In the genomic region with DNA sequence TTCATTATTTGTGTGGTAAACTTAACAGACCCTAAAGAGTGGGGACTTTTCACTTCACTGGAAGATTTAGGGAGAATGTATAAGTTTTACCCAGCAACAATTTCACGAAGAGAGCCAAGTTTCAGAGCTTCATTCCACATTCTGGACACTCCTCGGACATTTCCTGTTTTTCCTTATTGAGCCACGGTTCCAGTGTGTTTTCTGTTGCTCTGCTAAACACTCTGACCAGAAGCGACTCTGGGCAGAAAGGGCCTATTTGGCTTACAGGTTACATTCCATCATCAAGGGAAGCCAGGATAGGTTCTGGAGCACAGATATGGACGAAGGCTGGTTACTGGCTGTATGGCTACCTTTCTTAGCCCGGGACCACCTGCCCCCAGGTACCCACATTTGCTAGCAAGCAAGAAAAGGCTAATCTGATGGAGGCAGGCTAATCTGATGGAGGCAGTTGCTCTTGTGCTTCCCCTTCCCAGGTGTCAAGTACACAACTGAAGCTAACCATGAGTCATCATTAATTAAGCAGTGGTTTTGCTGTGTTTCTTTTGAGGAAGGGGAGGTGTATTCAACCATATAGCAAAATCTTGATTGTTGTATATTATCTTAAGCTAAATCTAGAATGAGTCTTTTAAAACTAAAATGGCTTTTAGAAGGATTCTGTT, we compare ENCODE assay signal across 8 mouse cellular contexts. TPM values are rescaled to one million over a fixed set of nuclear protein-coding genes. Genes with fewer than 3 reads are reported as not detected.
DNase-seq lines count a peak whose midpoint lies in the region; ATAC-seq and TF ChIP-seq lines count a peak whose summit lies in the region.

No protein-coding gene starts in this region.

- peak overlapping the region; percentile 76 for H3K4me2 ChIP-seq in forebrain, postnatal 0 days (ENCODE audit: low read depth)
- H3K4me2 ChIP-seq in liver, embryonic 16.5 days (ENCODE audit: low read depth, low read length) = peak overlapping the region; percentile 75

- WGBS in forebrain, postnatal 0 days = 64% methylated on average over 6 of the region's 6 CpGs
- WGBS in liver, embryonic 16.5 days (ENCODE audit: insufficient replicate concordance) = 41% methylated on average over 6 of the region's 6 CpGs

- no peak for DNase-seq in gastrocnemius, adult 2 months
- no peak for DNase-seq in gastrocnemius, postnatal 4 days (ENCODE audit: low spot score in 2 of 2)
- no peak for DNase-seq in forebrain, postnatal 0 days
- DNase-seq in spleen, postnatal 4 days (ENCODE audit: low spot score in 2 of 2) = no peak

- H3K27me3 ChIP-seq in ES-Bruce4 (ENCODE audit: control insufficient read depth, insufficient read depth, low read length, poor library complexity, severe bottlenecking) = no peaks in the 10 kb centered on the region
- no peaks in the 10 kb centered on the region for H3K27me3 ChIP-seq in forebrain, postnatal 0 days (ENCODE audit: insufficient read depth, low read length)
- no peaks in the 10 kb centered on the region for H3K27me3 ChIP-seq in liver, embryonic 16.5 days (ENCODE audit: control insufficient read depth, insufficient read depth, low read depth, low read length)

- intact Hi-C loops in gastrocnemius, adult 2 months (cut with DNase I) = no loop called here

- peaks cover 16% of the 10 kb centered on the region for H3K36me3 ChIP-seq in ES-Bruce4 (ENCODE audit: control insufficient read depth, insufficient read depth, low read length, poor library complexity, severe bottlenecking)
- H3K36me3 ChIP-seq in forebrain, postnatal 0 days (ENCODE audit: insufficient read depth) = no peaks in the 10 kb centered on the region
- peaks cover 5% of the 10 kb centered on the region for H3K36me3 ChIP-seq in liver, embryonic 16.5 days (ENCODE audit: control insufficient read depth, insufficient read depth)

- H3K4me3 ChIP-seq in gastrocnemius, adult 2 months = peak overlapping the region; percentile 96
- H3K4me3 ChIP-seq in ES-Bruce4 (ENCODE audit: low read depth, low read length) = no peak overlapping the region
- H3K4me3 ChIP-seq in forebrain, postnatal 0 days (ENCODE audit: low read depth, low read length) = peak overlapping the region; percentile 91
- H3K4me3 ChIP-seq in liver, embryonic 16.5 days (ENCODE audit: low read depth, low read length) = peak overlapping the region; percentile 92

- H3K9me3 ChIP-seq in ES-Bruce4 (replicated peaks; ENCODE audit: control insufficient read depth, insufficient read depth, low read length, poor library complexity, severe bottlenecking) = no peaks in the 10 kb centered on the region
- no peaks in the 10 kb centered on the region for H3K9me3 ChIP-seq in forebrain, postnatal 0 days (ENCODE audit: low read length)
- no peaks in the 10 kb centered on the region for H3K9me3 ChIP-seq in liver, embryonic 16.5 days (replicated peaks; ENCODE audit: control insufficient read depth, low read length)

- peak overlapping the region; percentile 73; the same call in 1 of the 2 replicates for H3K9ac ChIP-seq in ES-Bruce4 (ENCODE audit: low read depth, poor library complexity, severe bottlenecking)
- H3K9ac ChIP-seq in forebrain, postnatal 0 days = peak overlapping the region; percentile 81; the same call in 1 of the 2 replicates
- peak overlapping the region; percentile 94 for H3K9ac ChIP-seq in liver, embryonic 16.5 days (ENCODE audit: low read depth, low read length)

- TF ChIP-seq EP300 in ES-Bruce4 (IDR thresholded peaks at IDR 0.05; ENCODE audit: insufficient read depth, low read depth, low read length) = no peak

- no peak for ATAC-seq in forebrain, postnatal 0 days
- ATAC-seq in liver, embryonic 16.5 days (ENCODE audit: low read depth) = no peak
- no peak for ATAC-seq in granulocyte monocyte progenitor cell, adult 5-6 weeks (replicated peaks; ENCODE audit: poor library complexity, severe bottlenecking)
- no peak for ATAC-seq in erythroid progenitor cell, adult 5-6 weeks (replicated peaks; ENCODE audit: low FRiP score, poor library complexity, severe bottlenecking)

- no peaks in the 10 kb centered on the region for H3K4me1 ChIP-seq in ES-Bruce4 (ENCODE audit: control insufficient read depth, insufficient read depth, low read length)
- peaks cover 17% of the 10 kb centered on the region for H3K4me1 ChIP-seq in forebrain, postnatal 0 days (ENCODE audit: insufficient read depth)
- H3K4me1 ChIP-seq in liver, embryonic 16.5 days (ENCODE audit: control insufficient read depth, low read depth, low read length) = peaks cover 14% of the 10 kb centered on the region

- TF ChIP-seq CTCF in gastrocnemius, adult 2 months (IDR thresholded peaks at IDR 0.05) = no peak
- TF ChIP-seq CTCF in ES-Bruce4 (IDR thresholded peaks at IDR 0.05; ENCODE audit: low read depth, low read length) = no peak
- TF ChIP-seq CTCF in forebrain, postnatal 0 days (IDR thresholded peaks at IDR 0.05; ENCODE audit: low read depth) = no peak

- peak overlapping the region; percentile 99 for H3K27ac ChIP-seq in gastrocnemius, adult 2 months
- H3K27ac ChIP-seq in ES-Bruce4 (ENCODE audit: insufficient read depth, low read length) = no peak overlapping the region
- no peak overlapping the region for H3K27ac ChIP-seq in forebrain, postnatal 0 days (ENCODE audit: low read depth, low read length)
- peak overlapping the region; percentile 96 for H3K27ac ChIP-seq in liver, embryonic 16.5 days (ENCODE audit: low read length)

- no peak for TF ChIP-seq POLR2A in ES-Bruce4 (IDR thresholded peaks at IDR 0.05; ENCODE audit: insufficient read depth, low read length)

RNA-seq across cellular contexts. Expression of a gene that starts 1.7 kb away (rescaled TPM):
- total RNA-seq in gastrocnemius, adult 2 months (2021) = 10 to 100 TPM in 1 of 2 experiments, 1 to 10 TPM in 1; 6.9 to 11.2 TPM
- total RNA-seq in gastrocnemius, postnatal 4 days (2021) = 1 to 10 TPM; 7.5 to 9.0 TPM
- polyA plus RNA-seq in ES-Bruce4 (2011; ENCODE audit: insufficient read depth, insufficient read length, low read depth, missing spikeins) = 11.1 and 12.0 TPM in 2 replicates
- 7.1 and 8.7 TPM in 2 replicates for total RNA-seq in forebrain, postnatal 0 days (2014; rRNA removed)
- polyA plus RNA-seq in forebrain, postnatal 0 days (2015; fragmentation: Nextera tagmentation; extraction: Ambion mirVana) = 4.2 and 5.4 TPM in 2 replicates
- polyA plus RNA-seq in liver, embryonic 16.5 days (2015; fragmentation: Nextera tagmentation; extraction: Ambion mirVana) = 1.5 and 2.4 TPM in 2 replicates
- 9.2 and 14.1 TPM in 2 replicates for total RNA-seq in granulocyte monocyte progenitor cell, adult 5-6 weeks (2014; fragmentation: Nextera tagmentation)
- 18.4 and 19.3 TPM in 2 replicates for total RNA-seq in granulocyte monocyte progenitor cell, adult 5-6 weeks (2017)
- 9.7 and 12.2 TPM in 2 replicates for total RNA-seq in erythroid progenitor cell, adult 5-6 weeks (2015; ENCODE audit: low replicate concordance)
- 13.3 and 16.6 TPM in 2 replicates for total RNA-seq in erythroid progenitor cell, adult 5-6 weeks (2017; ENCODE audit: low replicate concordance)

RNA-seq across cellular contexts. Expression of a gene that starts 6.0 kb away (rescaled TPM):
- 100 to 1,000 TPM; 311 to 349 TPM for total RNA-seq in gastrocnemius, adult 2 months (2021)
- total RNA-seq in gastrocnemius, postnatal 4 days (2021) = 100 to 1,000 TPM; 152 to 158 TPM
- polyA plus RNA-seq in ES-Bruce4 (2011; ENCODE audit: insufficient read depth, insufficient read length, low read depth, missing spikeins) = not detected in 2 replicates
- 0.15 and 0.48 TPM in 2 replicates for total RNA-seq in forebrain, postnatal 0 days (2014; rRNA removed)
- 0.16 and 0.31 TPM in 2 replicates for polyA plus RNA-seq in forebrain, postnatal 0 days (2015; fragmentation: Nextera tagmentation; extraction: Ambion mirVana)
- 0.21 and 0.59 TPM in 2 replicates for polyA plus RNA-seq in liver, embryonic 16.5 days (2015; fragmentation: Nextera tagmentation; extraction: Ambion mirVana)
- total RNA-seq in granulocyte monocyte progenitor cell, adult 5-6 weeks (2014; fragmentation: Nextera tagmentation) = 0.66 TPM in 1 of 2 replicates, not detected in the other
- total RNA-seq in granulocyte monocyte progenitor cell, adult 5-6 weeks (2017) = 0.13 and 0.41 TPM in 2 replicates
- 0.84 and 1.1 TPM in 2 replicates for total RNA-seq in erythroid progenitor cell, adult 5-6 weeks (2015; ENCODE audit: low replicate concordance)
- 0.51 TPM in 1 of 2 replicates, not detected in the other for total RNA-seq in erythroid progenitor cell, adult 5-6 weeks (2017; ENCODE audit: low replicate concordance)

Comparison
In these comparisons a context has a peak if more than half of its experiments do, and no peak if none do; other contexts are left out.
1. H3K27ac ChIP-seq: peak in gastrocnemius, adult 2 months (single experiment) and liver, embryonic 16.5 days (single experiment); none in ES-Bruce4 (single experiment) and forebrain, postnatal 0 days (single experiment).
2. RNA of a gene that starts 6.0 kb away (total RNA-seq): 311 to 349 TPM in gastrocnemius, adult 2 months and 152 to 158 TPM in gastrocnemius, postnatal 4 days; 0.51 to 1.1 TPM in erythroid progenitor cell, adult 5-6 weeks, 0.15 to 0.48 TPM in forebrain, postnatal 0 days and 0.13 to 0.66 TPM in granulocyte monocyte progenitor cell, adult 5-6 weeks; every median in the first group is over 10 times any median in the second.
3. Peak in every context shown above with its lines, with median percentiles within 50 percentile points of each other: H3K9ac ChIP-seq.